Mouse (Mus musculus): ENCODE measurements around the gene Ubtd2. TPM values are rescaled to one million over a fixed set of nuclear protein-coding genes. Genes with fewer than 3 reads are reported as not detected.

Ubtd2 gene
- total RNA-seq (2023): 4.3 TPM

DNA sequence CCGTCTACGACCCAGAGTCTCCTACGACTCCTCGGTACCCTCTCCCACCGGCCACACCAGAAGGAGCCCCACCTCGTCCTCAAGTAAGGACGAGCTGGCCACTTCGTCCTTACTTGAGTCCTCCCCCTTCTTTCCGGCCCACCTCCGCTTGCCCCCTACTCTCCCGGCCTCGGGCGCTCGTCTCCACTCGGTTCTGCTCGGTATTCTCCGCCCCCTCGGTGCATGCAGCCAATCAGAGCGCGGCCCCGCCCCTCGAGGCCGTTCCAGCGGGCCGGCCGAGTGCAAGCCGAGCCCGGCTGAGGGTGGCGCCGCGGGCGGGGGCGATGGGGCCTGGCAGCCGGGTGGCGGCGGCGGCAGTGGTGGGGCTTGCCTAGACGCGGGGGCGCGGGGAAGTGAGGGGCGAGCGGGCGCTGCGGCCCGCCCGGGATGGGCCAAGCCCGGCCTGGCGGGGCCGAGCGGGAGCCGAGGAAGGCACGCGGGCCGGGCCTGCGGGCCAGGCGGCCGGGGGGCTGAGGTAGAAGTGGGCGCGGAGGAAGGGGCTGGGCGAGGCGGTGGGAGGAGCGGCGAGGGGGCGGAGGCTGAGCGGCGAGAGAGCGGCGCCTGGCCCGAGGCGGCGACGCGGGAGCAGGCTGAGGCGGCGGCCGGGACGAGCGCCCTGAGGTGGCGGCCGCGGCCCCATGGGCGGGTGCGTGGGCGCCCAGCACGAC, at the start of gene Ubtd2:
Gene Ubtd2, plus strand, starts transcription at position 571 of the 707 bp plus-strand sequence.

GRCm38 (mm10) chr11:32531871-32532764, 76.9 kb downstream of the Ubtd2 start, which contains the start of gene Efcab9:
Gene Efcab9 (minus strand): TSS chr11:32532081.

DNA sequence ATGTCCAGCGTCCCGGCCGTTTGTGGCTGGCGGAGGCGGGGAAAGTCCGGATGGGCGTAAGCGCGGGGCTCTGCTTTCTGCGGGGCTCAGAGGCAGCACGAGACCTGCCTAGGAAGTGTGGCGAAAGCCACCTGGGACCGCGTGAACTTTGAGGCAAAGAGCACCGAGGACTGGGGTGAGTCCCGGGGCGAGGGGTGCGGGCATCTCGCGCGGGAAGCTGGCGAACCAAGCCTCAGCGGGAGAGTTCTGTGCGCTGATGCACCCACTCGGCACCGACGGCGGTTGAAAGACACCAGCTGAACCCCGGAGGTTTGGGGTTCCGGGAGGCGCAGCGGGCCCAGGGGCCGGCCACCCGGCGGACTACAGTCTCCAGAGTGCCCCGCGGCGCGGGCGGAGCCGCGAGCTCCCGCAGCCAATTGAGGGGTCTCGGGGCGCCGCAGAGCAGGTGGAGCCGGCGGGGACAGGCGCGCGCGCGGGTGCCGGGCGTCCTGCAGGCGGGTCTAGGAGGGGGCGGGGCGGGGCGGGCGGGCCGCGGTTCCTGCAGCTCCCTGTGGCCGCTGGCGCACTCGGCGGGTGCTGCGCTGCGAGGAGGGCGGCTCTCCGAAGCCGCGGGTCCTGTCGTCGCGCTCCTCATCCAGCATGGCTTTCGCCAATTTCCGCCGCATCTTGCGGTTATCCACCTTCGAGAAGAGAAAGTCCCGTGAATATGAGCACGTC, 77.8 kb downstream of the Ubtd2 start, which contains the start of gene Stk10:
Gene Stk10, plus strand, starts transcription at position 541 of the 717 bp plus-strand sequence.

Other genes with a start within 250 kb of the Ubtd2 start
- gene Snrnp25, start 250.0 kb upstream of the Ubtd2 start, total RNA-seq (2023): 11.6 TPM
- 1.3 TPM for gene Rhbdf1, start 233.1 kb upstream of the Ubtd2 start, total RNA-seq (2023)
- gene Mpg, start 228.9 kb upstream of the Ubtd2 start, total RNA-seq (2023): 23.2 TPM
- 62.0 TPM for gene Nprl3, start 187.7 kb upstream of the Ubtd2 start, total RNA-seq (2023)
- not detected for gene Hba-x, start 179.0 kb upstream of the Ubtd2 start, total RNA-seq (2023)
- gene Hba-a1, start 171.9 kb upstream of the Ubtd2 start, total RNA-seq (2023): 1,092 TPM
- gene Hbq1b, start 168.4 kb upstream of the Ubtd2 start, total RNA-seq (2023): not detected
- 697 TPM for gene Hba-a2, start 158.9 kb upstream of the Ubtd2 start, total RNA-seq (2023)
- gene Hbq1a, start 155.3 kb upstream of the Ubtd2 start, total RNA-seq (2023): not detected
- 0.09 TPM for gene Sh3pxd2b, start 107.5 kb upstream of the Ubtd2 start, total RNA-seq (2023)
- 2.5 TPM for gene Efcab9, start 76.7 kb downstream of the Ubtd2 start, total RNA-seq (2023)
- gene Stk10, start 77.9 kb downstream of the Ubtd2 start, total RNA-seq (2023): 276 TPM
- gene Fbxw11, start 187.4 kb downstream of the Ubtd2 start, total RNA-seq (2023): 48.0 TPM

All from CD4-positive naive resting alpha-beta T cell, adult 57 days (primary cell).